ENCODE assay signal across 9 mouse cellular contexts in genomic region chr1:35388181-35388580, GRCm38 (mm10).
DNase-seq lines count a peak whose midpoint lies in the region; TF ChIP-seq lines count a peak whose summit lies in the region.
"Had no signal": no experiment of that assay in that cellular context is flagged by ENCODE, and none has a peak within 500 bp of the region (broad histone marks: within the 10 kb centered on the region; RNA-seq: fewer than 3 reads in every experiment).

No protein-coding gene starts in this region.

- H3K4me3 ChIP-seq in cortical plate, adult 2 months (ENCODE audit: insufficient read depth, low read length), result no peak overlapping the region
- no peak overlapping the region for H3K4me3 ChIP-seq in kidney, adult 2 months (ENCODE audit: insufficient read depth, low read depth, low read length)
- H3K4me3 ChIP-seq in limb, embryonic 10.5 days, result no peak overlapping the region
- H3K4me3 ChIP-seq: heart, embryonic 13.5 days had no signal

- no peaks in the 10 kb centered on the region for H3K27me3 ChIP-seq in kidney, adult 2 months (replicated peaks; ENCODE audit: control insufficient read depth, insufficient read depth, low read length)
- H3K27me3 ChIP-seq in limb, embryonic 10.5 days (ENCODE audit: low read depth, poor library complexity, severe bottlenecking), result no peaks in the 10 kb centered on the region
- H3K27me3 ChIP-seq in splenic B cell, adult 2 months (ENCODE audit: control insufficient read depth, insufficient read depth, low read length, poor library complexity, severe bottlenecking), result no peaks in the 10 kb centered on the region

- no peaks in the 10 kb centered on the region for H3K9me3 ChIP-seq in limb, embryonic 10.5 days (replicated peaks)
- H3K9me3 ChIP-seq: heart, embryonic 13.5 days had no signal

- H3K4me1 ChIP-seq in cortical plate, adult 2 months (ENCODE audit: control insufficient read depth, insufficient read depth, low read length), result no peaks in the 10 kb centered on the region; the same call in 1 of the 2 replicates
- no peaks in the 10 kb centered on the region for H3K4me1 ChIP-seq in kidney, adult 2 months (ENCODE audit: control insufficient read depth, insufficient read depth, low read length)
- no peaks in the 10 kb centered on the region for H3K4me1 ChIP-seq in limb, embryonic 10.5 days

- peak; percentile 14 for DNase-seq in ovary, postnatal 14 days (ENCODE audit: low spot score)
- DNase-seq in ovary, postnatal 10 days (ENCODE audit: low spot score), result no peak
- peak; percentile 55 for DNase-seq in adrenal gland, postnatal 10 days
- DNase-seq in kidney, adult 2 months, result peak; percentile 41
- DNase-seq in limb, embryonic 10.5 days (ENCODE audit: low spot score), result peak; percentile 59
- peak; percentile 54 for DNase-seq in splenic B cell, adult 2 months (ENCODE audit: low read depth, low spot score)
- no peak for DNase-seq in gastrocnemius, postnatal 4 days (ENCODE audit: low spot score in 2 of 2)

- H3K27ac ChIP-seq in cortical plate, adult 2 months (ENCODE audit: insufficient read depth, low read length), result no peak overlapping the region
- H3K27ac ChIP-seq in kidney, adult 2 months (ENCODE audit: insufficient read depth, low read depth, low read length), result no peak overlapping the region
- H3K27ac ChIP-seq in limb, embryonic 10.5 days, result no peak overlapping the region
- H3K27ac ChIP-seq: heart, embryonic 13.5 days had no signal

- H3K36me3 ChIP-seq in kidney, adult 2 months (ENCODE audit: control insufficient read depth, insufficient read depth, low read length), result no peaks in the 10 kb centered on the region
- no peaks in the 10 kb centered on the region for H3K36me3 ChIP-seq in limb, embryonic 10.5 days
- no peaks in the 10 kb centered on the region for H3K36me3 ChIP-seq in splenic B cell, adult 2 months (ENCODE audit: control insufficient read depth, insufficient read depth, low read length, poor library complexity, severe bottlenecking)
- H3K36me3 ChIP-seq: heart, embryonic 13.5 days had no signal

- peak; percentile 77 for TF ChIP-seq CTCF in cortical plate, adult 2 months (IDR thresholded peaks at IDR 0.05; ENCODE audit: extremely low read depth, insufficient read depth, low read length)
- TF ChIP-seq CTCF in kidney, adult 2 months (conservative IDR thresholded peaks at IDR 0.05; ENCODE audit: insufficient read depth, insufficient read length, low read depth, low read length), result peak; percentile 74

- 32% methylated on average over 6 of the region's 6 CpGs for WGBS in kidney, adult 2 months
- 41% methylated on average over 6 of the region's 6 CpGs for WGBS in limb, embryonic 10.5 days

- no peak for TF ChIP-seq POLR2A in cortical plate, adult 2 months (IDR thresholded peaks at IDR 0.05; ENCODE audit: extremely low read depth, insufficient read depth, low read length)
- no peak for TF ChIP-seq POLR2A in kidney, adult 2 months (IDR thresholded peaks at IDR 0.05; ENCODE audit: low read depth, low read length)

Comparison
In these comparisons a context has a peak if more than half of its experiments do, and no peak if none do; other contexts are left out.
1. DNase-seq: peak in ovary, postnatal 14 days (single experiment), adrenal gland, postnatal 10 days (single experiment), kidney, adult 2 months (single experiment), limb, embryonic 10.5 days (single experiment) and splenic B cell, adult 2 months (single experiment); none in ovary, postnatal 10 days (single experiment) and gastrocnemius, postnatal 4 days (0 of 2).